Mouse (Mus musculus): ENCODE measurements around the gene Gins2.

DNA sequence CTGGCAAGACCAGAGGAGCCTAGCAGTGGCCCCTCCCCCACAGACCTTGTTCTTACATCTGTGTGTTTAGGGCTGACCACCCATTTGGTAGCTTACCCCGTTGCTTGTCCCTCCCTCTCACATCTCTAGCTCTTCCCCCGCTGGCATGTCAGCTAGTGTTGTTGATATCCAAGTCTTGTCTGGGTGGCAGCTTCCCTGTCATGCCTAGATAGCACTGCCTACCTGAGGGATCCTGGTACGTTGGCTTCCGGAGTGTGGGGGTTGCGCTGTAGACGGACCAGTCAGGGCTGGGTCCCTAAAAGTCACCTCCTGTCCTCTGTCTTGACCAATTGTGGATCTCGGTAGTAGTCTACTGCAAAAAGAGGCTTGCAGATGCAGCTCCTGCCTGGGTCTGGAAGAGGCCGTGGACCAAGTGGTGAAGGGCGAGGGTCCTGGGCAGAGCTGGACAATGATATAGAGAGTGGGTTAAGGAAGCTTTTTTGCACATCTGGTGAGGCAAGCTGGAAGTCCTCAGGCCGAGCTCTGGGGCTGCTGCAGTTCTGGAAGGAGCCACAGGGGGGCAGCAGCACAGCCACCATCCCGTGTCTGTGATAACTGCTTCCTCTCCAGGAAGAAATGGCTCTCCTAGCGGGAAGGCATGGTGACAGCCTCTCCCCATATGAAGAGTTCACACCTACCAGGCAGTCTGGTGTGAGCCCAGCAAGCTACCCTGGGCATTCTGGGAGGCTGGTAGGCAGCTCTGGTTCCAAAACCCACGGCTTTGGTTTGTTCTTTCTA is 19.0 kb downstream of the Gins2 start:
- TF ChIP-seq POLR2A (IDR thresholded peaks at IDR 0.05; ENCODE audit: insufficient read depth, low read depth, low read length) = no peak
- TF ChIP-seq CTCF (IDR thresholded peaks at IDR 0.05; ENCODE audit: insufficient read depth, low read depth, low read length) = peak; percentile 87

All from olfactory bulb, adult 2 months (tissue).